Mouse (Mus musculus) lung, postnatal 0 days (tissue): ENCODE data around the gene Gars.

Source experiments
- CTCF ChIP-seq: IDR thresholded peaks from 2 replicates; pipeline ENCODE4 v1.5.1; 2016; ENCODE audit warnings: antibody characterized with exemption, mild to moderate bottlenecking
- EP300 ChIP-seq: IDR thresholded peaks from 2 replicates; pipeline ENCODE4 v1.6.1; 2016; ENCODE audit warnings: antibody characterized with exemption, mild to moderate bottlenecking, control low read depth

GRCm38 (mm10) chr6:55018417-55018816 lies 19.4 kb upstream of the Gars start:
- no peak for TF ChIP-seq CTCF
- no peak for TF ChIP-seq EP300
